Mouse (Mus musculus) megakaryocyte, embryonic 14.5 days (primary cell): ENCODE measurements around the gene Manbal.

Experiments used
- FLI1 ChIP-seq: IDR thresholded peaks from 2 replicates; pipeline ENCODE4 v1.6.1; 2012; ENCODE audit warnings: low read length, inconsistent platforms, mixed read lengths
- GATA1 ChIP-seq: IDR thresholded peaks from 3 replicates; pipeline ENCODE4 v1.6.1; 2012; ENCODE audit warnings: mixed read lengths, low read length, inconsistent platforms, borderline replicate concordance

DNA sequence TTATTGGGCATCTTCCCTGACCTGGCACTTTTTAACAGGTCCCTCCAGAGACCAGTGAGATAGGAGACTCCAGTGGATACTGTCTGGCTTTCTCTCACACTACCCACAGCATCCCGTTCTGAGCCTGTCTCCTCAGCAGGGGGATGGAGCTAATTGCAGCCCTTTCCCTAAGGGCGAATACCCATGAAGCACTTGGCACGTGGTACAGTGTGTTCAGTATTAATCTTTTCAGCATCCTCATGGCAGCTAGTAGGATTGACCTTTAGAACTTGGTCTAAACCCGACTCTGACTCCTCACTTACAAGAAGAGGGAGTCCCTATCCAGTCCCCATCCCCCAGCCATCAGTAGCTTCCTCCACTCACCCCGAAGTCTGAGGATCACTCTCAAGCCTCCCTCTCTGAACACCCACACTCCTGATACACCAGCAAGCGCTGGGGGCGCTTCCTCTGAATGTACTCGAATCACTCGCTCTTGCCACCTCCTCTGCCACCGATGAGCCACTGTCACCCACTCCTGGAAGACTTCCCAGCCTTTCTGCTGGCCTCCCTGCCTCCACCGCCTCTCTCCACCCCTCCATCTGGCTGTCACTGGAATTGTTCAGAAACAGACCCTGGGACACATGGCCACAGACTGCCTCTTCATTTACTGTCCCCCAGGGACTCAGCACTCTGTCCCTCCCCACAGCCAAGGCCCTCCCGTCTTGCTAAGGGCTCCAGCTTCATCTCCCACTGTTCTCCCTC, 42.6 kb downstream of the Manbal start:
- TF ChIP-seq GATA1 (no peak), FLI1 (no peak)
